Mouse (Mus musculus): ENCODE measurements around the gene Gcfc2. TPM values are rescaled to one million over a fixed set of nuclear protein-coding genes. Genes with fewer than 3 reads are reported as not detected.

Gcfc2 gene
- polyA plus RNA-seq, 1 experiment from 2014 or later, result 14.3 TPM

GRCm38 (mm10) chr6:81986171-81986570 lies 62.7 kb downstream of the Gcfc2 start:
- Histone ChIP-seq H3K9ac (replicated peaks; ENCODE audit: low read length) (no peak overlapping the region), H3K36me3 (replicated peaks; ENCODE audit: control insufficient read depth, insufficient read depth, low read depth, low read length) (no peaks in the 10 kb centered on the region), H3K27ac (replicated peaks; ENCODE audit: low read depth, low read length) (no peak overlapping the region), H3K4me3 (ENCODE audit: low read depth, low read length) (no peak overlapping the region), H3K4me1 (ENCODE audit: control insufficient read depth, insufficient read depth, low read length) (0 out of 2 replicates have a peak, but pooled peaks cover 2% of the 10 kb centered on the region), H3K9me3 (replicated peaks; ENCODE audit: control insufficient read depth, low read length) (no peaks in the 10 kb centered on the region), H3K4me2 (ENCODE audit: low read depth, low read length) (no peak overlapping the region), H3K27me3 (ENCODE audit: control insufficient read depth, insufficient read depth, low read length) (no peaks in the 10 kb centered on the region)
- no peak for DNase-seq (ENCODE audit: low spot score)
- no peak for ATAC-seq (replicated peaks; ENCODE audit: insufficient number of reproducible peaks, low FRiP score, low TSS enrichment, low read depth)
- WGBS, result 89% methylated on average over 8 of the region's 8 CpGs

DNA sequence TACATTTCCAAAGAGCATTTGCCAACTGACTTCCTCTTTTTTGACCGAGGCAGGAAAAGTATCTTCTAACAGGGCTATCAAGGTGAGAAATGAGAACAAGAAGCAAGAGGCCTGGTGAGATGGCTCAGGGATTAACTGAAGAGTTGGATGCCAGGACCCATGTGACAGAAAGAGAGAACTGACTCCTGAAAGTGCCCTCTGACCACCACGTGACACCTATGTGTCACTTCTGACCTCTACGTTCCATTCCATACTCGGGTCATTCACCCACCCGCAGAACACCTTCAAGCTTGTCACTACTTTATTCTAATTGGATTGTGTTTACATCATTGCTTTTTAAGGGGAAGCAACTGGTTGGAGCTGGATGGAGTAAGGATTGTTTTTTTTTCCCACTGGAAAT lies 63.1 kb downstream of the Gcfc2 start:
- no peak overlapping the region for H3K9ac ChIP-seq (replicated peaks; ENCODE audit: low read length)
- no peak overlapping the region for H3K4me3 ChIP-seq (ENCODE audit: low read depth, low read length)
- no peak overlapping the region for H3K4me2 ChIP-seq (ENCODE audit: low read depth, low read length)
- H3K27ac ChIP-seq (replicated peaks; ENCODE audit: low read depth, low read length), result no peak overlapping the region
- no peaks in the 10 kb centered on the region for H3K9me3 ChIP-seq (replicated peaks; ENCODE audit: control insufficient read depth, low read length)
- H3K4me1 ChIP-seq (ENCODE audit: control insufficient read depth, insufficient read depth, low read length), result 0 out of 2 replicates have a peak, but pooled peaks cover 2% of the 10 kb centered on the region
- H3K36me3 ChIP-seq (replicated peaks; ENCODE audit: control insufficient read depth, insufficient read depth, low read depth, low read length), result no peaks in the 10 kb centered on the region
- 47% methylated on average over 5 of the region's 5 CpGs for WGBS
- no peaks in the 10 kb centered on the region for H3K27me3 ChIP-seq (ENCODE audit: control insufficient read depth, insufficient read depth, low read length)
- no peak for ATAC-seq (replicated peaks; ENCODE audit: insufficient number of reproducible peaks, low FRiP score, low TSS enrichment, low read depth)
- no peak for DNase-seq (ENCODE audit: low spot score)

DNA sequence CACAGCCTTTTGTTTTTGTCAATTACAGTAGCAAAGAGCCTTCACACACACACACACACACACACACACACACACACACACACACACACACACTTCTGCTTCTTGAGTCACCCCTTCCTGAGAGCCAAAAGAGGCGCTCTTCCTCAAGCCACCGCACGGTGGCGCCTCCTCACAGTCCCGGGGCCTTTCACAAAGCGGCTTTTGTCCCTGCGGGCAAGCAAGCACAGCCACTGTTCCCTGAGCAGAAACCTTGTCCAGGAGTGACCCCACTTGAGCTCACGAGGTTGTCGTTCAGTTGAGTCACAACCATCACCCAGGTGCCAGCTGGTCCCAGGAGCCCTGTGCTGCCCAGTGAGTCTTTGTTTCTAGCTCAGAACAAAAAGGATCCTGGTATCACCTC lies 63.5 kb downstream of the Gcfc2 start:
- Histone ChIP-seq H3K27ac (replicated peaks; ENCODE audit: low read depth, low read length) (no peak overlapping the region), H3K27me3 (ENCODE audit: control insufficient read depth, insufficient read depth, low read length) (no peaks in the 10 kb centered on the region), H3K4me3 (ENCODE audit: low read depth, low read length) (no peak overlapping the region), H3K9me3 (replicated peaks; ENCODE audit: control insufficient read depth, low read length) (no peaks in the 10 kb centered on the region), H3K4me1 (ENCODE audit: control insufficient read depth, insufficient read depth, low read length) (0 out of 2 replicates have a peak, but pooled peaks cover 2% of the 10 kb centered on the region), H3K9ac (replicated peaks; ENCODE audit: low read length) (peak overlapping the region; percentile 34), H3K4me2 (ENCODE audit: low read depth, low read length) (no peak overlapping the region), H3K36me3 (replicated peaks; ENCODE audit: control insufficient read depth, insufficient read depth, low read depth, low read length) (no peaks in the 10 kb centered on the region)
- DNase-seq (ENCODE audit: low spot score), result peak; percentile 87
- peak; percentile 74 for ATAC-seq (replicated peaks; ENCODE audit: insufficient number of reproducible peaks, low FRiP score, low TSS enrichment, low read depth)
- WGBS, result 2% methylated on average over 9 of the region's 9 CpGs

- H3K27ac ChIP-seq (replicated peaks; ENCODE audit: low read depth, low read length), result no peak overlapping the region
- H3K4me3 ChIP-seq (ENCODE audit: low read depth, low read length), result no peak overlapping the region
- H3K36me3 ChIP-seq (replicated peaks; ENCODE audit: control insufficient read depth, insufficient read depth, low read depth, low read length), result no peaks in the 10 kb centered on the region
- H3K4me2 ChIP-seq (ENCODE audit: low read depth, low read length), result no peak overlapping the region
- peak overlapping the region; percentile 34; the same call in 1 of the 2 replicates for H3K9ac ChIP-seq (replicated peaks; ENCODE audit: low read length)
- 62% methylated on average over 3 of the region's 3 CpGs for WGBS
- no peak for ATAC-seq (replicated peaks; ENCODE audit: insufficient number of reproducible peaks, low FRiP score, low TSS enrichment, low read depth)
- no peaks in the 10 kb centered on the region for H3K27me3 ChIP-seq (ENCODE audit: control insufficient read depth, insufficient read depth, low read length)
- DNase-seq (ENCODE audit: low spot score), result no peak
- 0 out of 2 replicates have a peak, but pooled peaks cover 2% of the 10 kb centered on the region for H3K4me1 ChIP-seq (ENCODE audit: control insufficient read depth, insufficient read depth, low read length)
- no peaks in the 10 kb centered on the region for H3K9me3 ChIP-seq (replicated peaks; ENCODE audit: control insufficient read depth, low read length)
Measured at GRCm38 (mm10) chr6:81987580-81987979, 64.1 kb downstream of the Gcfc2 start.

DNA sequence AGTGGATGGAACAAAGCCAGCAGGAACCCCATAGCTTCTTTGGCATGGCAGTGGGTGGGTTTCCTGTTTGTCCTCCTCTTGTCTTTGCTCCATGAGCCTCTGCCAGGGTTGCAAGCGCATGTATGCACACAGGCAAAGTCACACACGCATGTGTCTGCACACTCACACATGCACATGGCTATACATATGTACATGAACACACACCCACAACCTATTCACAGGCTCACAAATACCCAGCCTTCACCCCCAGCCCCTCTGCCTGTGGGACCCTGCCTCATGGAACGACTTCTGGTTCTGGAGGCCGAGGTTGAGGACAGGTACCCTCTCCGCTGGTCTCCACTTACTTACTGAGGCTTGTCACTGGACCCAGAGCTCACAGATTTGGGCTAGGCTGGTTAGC lies 64.9 kb downstream of the Gcfc2 start:
- ATAC-seq (replicated peaks; ENCODE audit: insufficient number of reproducible peaks, low FRiP score, low TSS enrichment, low read depth) (no peak), DNase-seq (ENCODE audit: low spot score) (no peak)
- H3K27me3 ChIP-seq (ENCODE audit: control insufficient read depth, insufficient read depth, low read length), result no peaks in the 10 kb centered on the region
- no peak overlapping the region for H3K4me3 ChIP-seq (ENCODE audit: low read depth, low read length)
- 88% methylated on average over 5 of the region's 5 CpGs for WGBS
- no peak overlapping the region for H3K27ac ChIP-seq (replicated peaks; ENCODE audit: low read depth, low read length)
- H3K9ac ChIP-seq (replicated peaks; ENCODE audit: low read length), result no peak overlapping the region
- H3K4me2 ChIP-seq (ENCODE audit: low read depth, low read length), result no peak overlapping the region
- H3K36me3 ChIP-seq (replicated peaks; ENCODE audit: control insufficient read depth, insufficient read depth, low read depth, low read length), result no peaks in the 10 kb centered on the region
- H3K9me3 ChIP-seq (replicated peaks; ENCODE audit: control insufficient read depth, low read length), result no peaks in the 10 kb centered on the region
- H3K4me1 ChIP-seq (ENCODE audit: control insufficient read depth, insufficient read depth, low read length), result 0 out of 2 replicates have a peak, but pooled peaks cover 2% of the 10 kb centered on the region

- WGBS, result 38% methylated on average over 20 of the region's 20 CpGs
- Histone ChIP-seq H3K27ac (replicated peaks; ENCODE audit: low read depth, low read length) (no peak overlapping the region), H3K4me2 (ENCODE audit: low read depth, low read length) (no peak overlapping the region), H3K27me3 (ENCODE audit: control insufficient read depth, insufficient read depth, low read length) (no peaks in the 10 kb centered on the region), H3K4me1 (ENCODE audit: control insufficient read depth, insufficient read depth, low read length) (0 out of 2 replicates have a peak, but pooled peaks cover 2% of the 10 kb centered on the region), H3K4me3 (ENCODE audit: low read depth, low read length) (no peak overlapping the region), H3K9me3 (replicated peaks; ENCODE audit: control insufficient read depth, low read length) (no peaks in the 10 kb centered on the region), H3K36me3 (replicated peaks; ENCODE audit: control insufficient read depth, insufficient read depth, low read depth, low read length) (no peaks in the 10 kb centered on the region), H3K9ac (replicated peaks; ENCODE audit: low read length) (no peak overlapping the region)
- ATAC-seq (replicated peaks; ENCODE audit: insufficient number of reproducible peaks, low FRiP score, low TSS enrichment, low read depth) (no peak), DNase-seq (ENCODE audit: low spot score) (no peak)
Measured at GRCm38 (mm10) chr6:81990049-81990810, 66.8 kb downstream of the Gcfc2 start.

MicroRNA genes within 50 kb of the gene (microRNA counts, 519-probe panel; counts per million panel counts)
- microRNA mmu-miR-468, result 2,568 counts per million, percentile 24 among the panel's probes with 10 or more counts

Small RNAs within 50 kb of the gene (microRNA-seq; reads per million reads assigned to microRNA genes)
- gene Mir468 (ENCODE audit: borderline number of aligned reads), result not detected
- not detected for gene Mir7232 (ENCODE audit: borderline number of aligned reads)

Other genes with a start within 250 kb of the Gcfc2 start
- gene Mrpl19, start 42.3 kb downstream of the Gcfc2 start, polyA plus RNA-seq (2014; fragmentation: Nextera tagmentation; extraction: Ambion mirVana), result 68.0 and 68.9 TPM in 2 replicates
- gene Eva1a, start 117.4 kb downstream of the Gcfc2 start, polyA plus RNA-seq (2014; fragmentation: Nextera tagmentation; extraction: Ambion mirVana), result 11.3 and 14.5 TPM in 2 replicates

All from embryonic facial prominence, embryonic 11.5 days (tissue).